Mouse (Mus musculus): ENCODE results near the gene Cox6a2. TPM values are rescaled to one million over a fixed set of nuclear protein-coding genes. Genes with fewer than 3 reads are reported as not detected.
A peak's percentile ranks its signal among the peaks of the same experiment; 100 is the strongest.

Gene Cox6a2
- polyA plus RNA-seq, 1 experiment from 2014 or later: 2.2 TPM

- DNase-seq (ENCODE audit: low spot score) (peak; percentile 100), ATAC-seq (replicated peaks; ENCODE audit: insufficient number of reproducible peaks, low FRiP score, low TSS enrichment, low read depth) (peak; percentile 89)
- Histone ChIP-seq H3K9ac (replicated peaks; ENCODE audit: low read length) (peak within 1 kb of the TSS; percentile 85), H3K9me3 (replicated peaks; ENCODE audit: control insufficient read depth, low read length) (no peaks in the 10 kb centered on the region), H3K4me2 (ENCODE audit: low read depth, low read length) (peak within 1 kb of the TSS; percentile 73), H3K4me3 (ENCODE audit: low read depth, low read length) (peak within 1 kb of the TSS; percentile 63), H3K36me3 (replicated peaks; ENCODE audit: control insufficient read depth, insufficient read depth, low read depth, low read length) (no peaks in the 10 kb centered on the region), H3K27ac (replicated peaks; ENCODE audit: low read depth, low read length) (peak within 1 kb of the TSS; percentile 91), H3K4me1 (ENCODE audit: control insufficient read depth, insufficient read depth, low read length) (no peaks in the 10 kb centered on the region), H3K27me3 (ENCODE audit: control insufficient read depth, insufficient read depth, low read length) (no peaks in the 10 kb centered on the region)
- WGBS: under 1% methylated on average over 70 of the region's 72 CpGs
Measured at GRCm38 (mm10) chr7:128237927-128238778, 32.0 kb upstream of the Cox6a2 start, which contains the start of gene 9130023H24Rik. TSS of gene 9130023H24Rik (minus strand) at chr7:128238031.

DNA sequence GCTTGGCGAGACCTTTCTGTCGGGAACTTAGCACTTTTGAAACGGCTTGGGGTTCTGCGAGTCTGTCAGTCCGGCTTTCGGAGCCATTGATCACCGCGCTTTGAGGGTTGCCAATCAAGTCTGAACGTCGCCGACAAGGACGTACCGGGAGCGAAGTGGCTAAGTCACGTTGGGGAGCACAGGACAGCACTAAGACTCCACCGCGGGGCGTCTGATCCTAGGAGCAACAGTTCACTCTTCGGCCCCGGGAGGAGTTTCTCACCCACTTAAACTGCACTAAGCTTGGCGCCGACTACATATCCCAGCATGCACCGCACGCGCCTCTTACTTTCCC, 31.4 kb upstream of the Cox6a2 start:
- no peaks in the 10 kb centered on the region for H3K4me1 ChIP-seq (ENCODE audit: control insufficient read depth, insufficient read depth, low read length)
- no peaks in the 10 kb centered on the region for H3K9me3 ChIP-seq (replicated peaks; ENCODE audit: control insufficient read depth, low read length)
- peak overlapping the region; percentile 91 for H3K27ac ChIP-seq (replicated peaks; ENCODE audit: low read depth, low read length)
- H3K9ac ChIP-seq (replicated peaks; ENCODE audit: low read length): peak overlapping the region; percentile 85
- DNase-seq (ENCODE audit: low spot score) (no peak), ATAC-seq (replicated peaks; ENCODE audit: insufficient number of reproducible peaks, low FRiP score, low TSS enrichment, low read depth) (peak; percentile 49; the same call in 1 of the 2 replicates)
- no peaks in the 10 kb centered on the region for H3K27me3 ChIP-seq (ENCODE audit: control insufficient read depth, insufficient read depth, low read length)
- no peaks in the 10 kb centered on the region for H3K36me3 ChIP-seq (replicated peaks; ENCODE audit: control insufficient read depth, insufficient read depth, low read depth, low read length)
- H3K4me2 ChIP-seq (ENCODE audit: low read depth, low read length): peak overlapping the region; percentile 73
- 0% methylated on average over 25 of the region's 25 CpGs for WGBS
- peak overlapping the region; percentile 63 for H3K4me3 ChIP-seq (ENCODE audit: low read depth, low read length)

DNA sequence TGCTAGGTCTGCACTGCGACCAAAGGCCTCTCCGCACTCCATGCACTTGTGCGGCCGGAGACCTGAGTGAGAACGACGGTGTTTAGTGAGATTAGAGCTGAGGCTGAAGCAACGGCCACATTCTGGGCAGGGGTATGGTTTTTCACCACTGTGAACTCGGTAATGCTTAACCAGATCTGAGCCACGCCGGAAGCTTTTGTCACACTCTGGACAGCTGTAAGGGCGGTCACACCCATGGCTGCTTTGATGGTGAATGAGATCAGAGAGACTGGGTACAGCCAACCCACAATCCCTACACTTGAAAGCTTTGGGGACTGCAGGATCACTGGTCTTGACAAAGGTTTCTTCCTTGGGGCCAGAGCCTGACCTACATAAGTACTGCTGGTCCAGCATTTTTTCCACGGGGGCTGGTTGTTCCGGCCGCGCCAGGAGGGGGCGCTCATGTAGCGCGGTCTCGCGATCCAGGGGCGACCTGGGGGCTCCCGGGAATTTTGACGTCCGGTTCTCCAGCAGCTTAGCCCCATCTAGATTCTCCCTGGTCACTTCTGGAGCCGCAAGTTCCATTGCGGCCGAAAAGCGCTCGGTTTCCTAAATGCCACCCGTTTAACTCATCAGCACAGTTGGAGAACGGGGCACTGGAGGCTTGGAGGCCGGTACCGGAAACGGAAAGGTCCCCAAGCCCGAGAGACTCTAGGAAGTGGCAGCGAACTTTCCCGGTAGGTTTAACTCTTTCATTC, 30.8 kb upstream of the Cox6a2 start, which contains the start of gene Armc5:
TSS of gene Armc5 (plus strand) at position 487 of the 737 bp plus-strand sequence.
- H3K4me2 ChIP-seq (ENCODE audit: low read depth, low read length): peak within 1 kb of the TSS; percentile 73
- H3K27me3 ChIP-seq (ENCODE audit: control insufficient read depth, insufficient read depth, low read length): no peaks in the 10 kb centered on the region
- DNase-seq (ENCODE audit: low spot score) (peak; percentile 89), ATAC-seq (replicated peaks; ENCODE audit: insufficient number of reproducible peaks, low FRiP score, low TSS enrichment, low read depth) (0 out of 2 replicates have a peak, but pooled peaks have one; percentile 11)
- no peaks in the 10 kb centered on the region for H3K36me3 ChIP-seq (replicated peaks; ENCODE audit: control insufficient read depth, insufficient read depth, low read depth, low read length)
- no peaks in the 10 kb centered on the region for H3K4me1 ChIP-seq (ENCODE audit: control insufficient read depth, insufficient read depth, low read length)
- H3K4me3 ChIP-seq (ENCODE audit: low read depth, low read length): peak within 1 kb of the TSS; percentile 63
- peak within 1 kb of the TSS; percentile 85 for H3K9ac ChIP-seq (replicated peaks; ENCODE audit: low read length)
- WGBS: 26% methylated on average over 37 of the region's 37 CpGs
- peak within 1 kb of the TSS; percentile 91 for H3K27ac ChIP-seq (replicated peaks; ENCODE audit: low read depth, low read length)
- H3K9me3 ChIP-seq (replicated peaks; ENCODE audit: control insufficient read depth, low read length): no peaks in the 10 kb centered on the region

GRCm38 (mm10) chr7:128236426-128236825, 30.2 kb upstream of the Cox6a2 start:
- H3K36me3 ChIP-seq (replicated peaks; ENCODE audit: control insufficient read depth, insufficient read depth, low read depth, low read length): no peaks in the 10 kb centered on the region
- no peak overlapping the region for H3K4me2 ChIP-seq (ENCODE audit: low read depth, low read length)
- ATAC-seq (replicated peaks; ENCODE audit: insufficient number of reproducible peaks, low FRiP score, low TSS enrichment, low read depth): no peak
- H3K4me1 ChIP-seq (ENCODE audit: control insufficient read depth, insufficient read depth, low read length): no peaks in the 10 kb centered on the region
- H3K4me3 ChIP-seq (ENCODE audit: low read depth, low read length): 0 out of 2 replicates have a peak overlapping the region, but pooled peaks have one; percentile 63
- H3K27ac ChIP-seq (replicated peaks; ENCODE audit: low read depth, low read length): no peak overlapping the region
- no peaks in the 10 kb centered on the region for H3K9me3 ChIP-seq (replicated peaks; ENCODE audit: control insufficient read depth, low read length)
- no peak overlapping the region for H3K9ac ChIP-seq (replicated peaks; ENCODE audit: low read length)
- WGBS: 93% methylated on average over 13 of the region's 13 CpGs
- DNase-seq (ENCODE audit: low spot score): no peak
- no peaks in the 10 kb centered on the region for H3K27me3 ChIP-seq (ENCODE audit: control insufficient read depth, insufficient read depth, low read length)

DNA sequence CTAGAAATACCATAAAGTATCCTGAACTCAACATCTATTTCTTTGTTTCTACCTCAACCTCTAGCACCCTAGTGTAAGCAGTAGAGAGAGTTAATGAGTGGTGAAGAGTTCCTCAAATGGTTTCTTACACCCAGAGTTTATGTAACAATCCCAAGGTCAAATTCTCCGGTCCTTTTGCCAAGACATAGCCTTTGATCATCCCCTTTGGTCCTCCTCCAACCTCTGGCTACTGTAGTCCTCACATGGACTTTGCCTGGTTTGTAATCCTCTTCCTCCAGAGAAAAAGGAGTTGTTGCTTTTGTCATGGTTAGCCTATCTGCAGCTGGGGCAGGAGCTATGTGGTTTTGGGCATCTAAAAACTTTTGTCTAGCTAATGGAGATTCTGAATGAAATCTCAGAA, 29.3 kb upstream of the Cox6a2 start:
- H3K4me3 ChIP-seq (ENCODE audit: low read depth, low read length): no peak overlapping the region
- ATAC-seq (replicated peaks; ENCODE audit: insufficient number of reproducible peaks, low FRiP score, low TSS enrichment, low read depth) (no peak), DNase-seq (ENCODE audit: low spot score) (no peak)
- H3K9ac ChIP-seq (replicated peaks; ENCODE audit: low read length): no peak overlapping the region
- no peaks in the 10 kb centered on the region for H3K4me1 ChIP-seq (ENCODE audit: control insufficient read depth, insufficient read depth, low read length)
- no peak overlapping the region for H3K27ac ChIP-seq (replicated peaks; ENCODE audit: low read depth, low read length)
- no peak overlapping the region for H3K4me2 ChIP-seq (ENCODE audit: low read depth, low read length)
- no peaks in the 10 kb centered on the region for H3K36me3 ChIP-seq (replicated peaks; ENCODE audit: control insufficient read depth, insufficient read depth, low read depth, low read length)
- no peaks in the 10 kb centered on the region for H3K27me3 ChIP-seq (ENCODE audit: control insufficient read depth, insufficient read depth, low read length)
- WGBS: 82% methylated on average over 1 of the region's 1 CpGs
- H3K9me3 ChIP-seq (replicated peaks; ENCODE audit: control insufficient read depth, low read length): no peaks in the 10 kb centered on the region

DNA sequence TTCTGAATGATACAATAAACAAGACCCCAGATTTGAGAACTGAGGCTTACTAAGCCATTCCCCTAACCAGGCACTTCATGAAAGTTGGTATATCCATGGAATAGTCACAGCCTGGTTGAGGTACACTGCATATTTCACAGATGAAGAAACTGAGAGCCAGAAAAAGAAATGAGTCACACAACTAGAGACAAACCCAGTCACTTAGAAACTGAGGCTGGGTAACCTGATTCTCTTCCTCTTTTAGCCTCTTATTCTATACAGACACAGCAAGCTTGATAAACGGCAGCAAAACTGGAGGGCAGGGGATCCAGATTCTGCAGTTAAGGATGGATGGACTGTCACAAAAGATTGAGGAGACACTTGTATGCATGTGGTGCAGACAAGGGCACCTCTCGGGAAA, 28.6 kb upstream of the Cox6a2 start:
- no peak overlapping the region for H3K9ac ChIP-seq (replicated peaks; ENCODE audit: low read length)
- no peak overlapping the region for H3K27ac ChIP-seq (replicated peaks; ENCODE audit: low read depth, low read length)
- H3K9me3 ChIP-seq (replicated peaks; ENCODE audit: control insufficient read depth, low read length): no peaks in the 10 kb centered on the region
- no peak overlapping the region for H3K4me3 ChIP-seq (ENCODE audit: low read depth, low read length)
- H3K4me1 ChIP-seq (ENCODE audit: control insufficient read depth, insufficient read depth, low read length): no peaks in the 10 kb centered on the region
- no peaks in the 10 kb centered on the region for H3K27me3 ChIP-seq (ENCODE audit: control insufficient read depth, insufficient read depth, low read length)
- H3K4me2 ChIP-seq (ENCODE audit: low read depth, low read length): no peak overlapping the region
- DNase-seq (ENCODE audit: low spot score) (no peak), ATAC-seq (replicated peaks; ENCODE audit: insufficient number of reproducible peaks, low FRiP score, low TSS enrichment, low read depth) (no peak)
- WGBS: 90% methylated on average over 2 of the region's 2 CpGs
- no peaks in the 10 kb centered on the region for H3K36me3 ChIP-seq (replicated peaks; ENCODE audit: control insufficient read depth, insufficient read depth, low read depth, low read length)

- Histone ChIP-seq H3K4me2 (ENCODE audit: low read depth, low read length) (no peak overlapping the region), H3K27me3 (ENCODE audit: control insufficient read depth, insufficient read depth, low read length) (no peaks in the 10 kb centered on the region), H3K9ac (replicated peaks; ENCODE audit: low read length) (no peak overlapping the region), H3K4me1 (ENCODE audit: control insufficient read depth, insufficient read depth, low read length) (no peaks in the 10 kb centered on the region), H3K4me3 (ENCODE audit: low read depth, low read length) (no peak overlapping the region), H3K9me3 (replicated peaks; ENCODE audit: control insufficient read depth, low read length) (no peaks in the 10 kb centered on the region), H3K27ac (replicated peaks; ENCODE audit: low read depth, low read length) (no peak overlapping the region), H3K36me3 (replicated peaks; ENCODE audit: control insufficient read depth, insufficient read depth, low read depth, low read length) (no peaks in the 10 kb centered on the region)
- ATAC-seq (replicated peaks; ENCODE audit: insufficient number of reproducible peaks, low FRiP score, low TSS enrichment, low read depth) (no peak), DNase-seq (ENCODE audit: low spot score) (peak; percentile 16)
- WGBS: 35% methylated on average over 8 of the region's 8 CpGs
Measured at GRCm38 (mm10) chr7:128231741-128232140, 25.6 kb upstream of the Cox6a2 start.

DNA sequence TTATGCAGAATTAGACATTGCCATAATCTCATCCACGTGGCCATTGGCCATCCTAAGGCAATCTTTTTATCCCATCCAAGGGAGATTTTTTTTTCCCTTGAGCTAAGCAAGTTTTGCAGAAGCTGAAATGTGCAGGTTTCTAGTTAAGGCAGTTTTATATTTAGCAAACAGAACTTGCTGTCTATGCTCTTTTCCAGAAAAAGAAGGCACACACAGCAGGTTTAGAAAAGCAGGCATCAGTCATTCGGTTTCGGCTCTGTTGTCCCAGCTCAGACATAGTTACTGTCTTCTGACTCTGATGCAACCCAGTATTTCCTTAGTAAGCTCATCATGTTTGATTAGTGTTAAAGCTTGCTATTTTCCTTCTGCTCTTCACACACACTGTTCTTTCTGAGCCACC, 14.7 kb upstream of the Cox6a2 start:
- no peaks in the 10 kb centered on the region for H3K27me3 ChIP-seq (ENCODE audit: control insufficient read depth, insufficient read depth, low read length)
- no peaks in the 10 kb centered on the region for H3K9me3 ChIP-seq (replicated peaks; ENCODE audit: control insufficient read depth, low read length)
- H3K4me3 ChIP-seq (ENCODE audit: low read depth, low read length): no peak overlapping the region
- DNase-seq (ENCODE audit: low spot score) (no peak), ATAC-seq (replicated peaks; ENCODE audit: insufficient number of reproducible peaks, low FRiP score, low TSS enrichment, low read depth) (no peak)
- H3K27ac ChIP-seq (replicated peaks; ENCODE audit: low read depth, low read length): no peak overlapping the region
- no peak overlapping the region for H3K4me2 ChIP-seq (ENCODE audit: low read depth, low read length)
- 88% methylated on average over 3 of the region's 3 CpGs for WGBS
- no peaks in the 10 kb centered on the region for H3K36me3 ChIP-seq (replicated peaks; ENCODE audit: control insufficient read depth, insufficient read depth, low read depth, low read length)
- H3K9ac ChIP-seq (replicated peaks; ENCODE audit: low read length): no peak overlapping the region
- no peaks in the 10 kb centered on the region for H3K4me1 ChIP-seq (ENCODE audit: control insufficient read depth, insufficient read depth, low read length)
